Mouse (Mus musculus): ENCODE measurements at regions not wholly inside any gene's neighbourhood (a gene's known extent, or its start where the extent isn't known, plus 50 kb on each side); places are given as distances from the start of the nearest gene placed in this dataset.

DNA sequence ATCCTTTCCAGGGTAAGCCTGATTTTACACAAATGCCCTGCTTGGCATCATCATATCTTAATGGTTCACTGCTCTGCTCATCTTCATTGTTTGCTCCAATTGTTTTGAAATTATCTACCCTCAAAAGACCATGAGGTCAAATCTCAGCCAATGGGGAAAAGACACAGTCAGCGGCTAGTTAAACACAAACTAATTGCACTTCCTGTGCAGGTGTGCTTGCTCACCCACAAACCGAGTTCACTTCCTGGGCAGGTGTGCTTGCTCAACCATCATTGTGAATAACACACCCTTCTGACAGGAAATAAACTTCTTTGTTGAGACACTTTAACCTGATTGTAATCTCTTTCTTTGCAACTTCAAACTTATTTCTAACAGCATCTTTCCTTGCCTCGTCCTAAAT, 75.8 kb upstream of the Ngly1 start:
- 2% methylated on average over 3 of the region's 3 CpGs for WGBS
- H3K27ac ChIP-seq (ENCODE audit: control insufficient read depth, insufficient read depth, low read depth, low read length, poor library complexity) = no peak overlapping the region; the same call in 1 of the 2 replicates
- TF ChIP-seq CTCF (IDR thresholded peaks at IDR 0.05; ENCODE audit: control insufficient read depth, insufficient read depth, low read length) (no peak), POLR2A (IDR thresholded peaks at IDR 0.05; ENCODE audit: borderline replicate concordance, control insufficient read depth, low read depth, low read length) (no peak)
- H3K4me3 ChIP-seq (replicated peaks; ENCODE audit: control insufficient read depth, low read depth, low read length) = no peak overlapping the region
- no peaks in the 10 kb centered on the region; the same call in 1 of the 2 replicates for H3K4me1 ChIP-seq (ENCODE audit: control insufficient read depth, insufficient read depth, low read length)

GRCm38 (mm10) chr14:16178227-16178626, 70.9 kb upstream of the Ngly1 start:
- H3K4me1 ChIP-seq (ENCODE audit: control insufficient read depth, insufficient read depth, low read length) = no peaks in the 10 kb centered on the region; the same call in 1 of the 2 replicates
- TF ChIP-seq CTCF (IDR thresholded peaks at IDR 0.05; ENCODE audit: control insufficient read depth, insufficient read depth, low read length) (no peak), POLR2A (IDR thresholded peaks at IDR 0.05; ENCODE audit: borderline replicate concordance, control insufficient read depth, low read depth, low read length) (no peak)
- no peak overlapping the region for H3K27ac ChIP-seq (ENCODE audit: control insufficient read depth, insufficient read depth, low read depth, low read length, poor library complexity)
- H3K4me3 ChIP-seq (replicated peaks; ENCODE audit: control insufficient read depth, low read depth, low read length) = no peak overlapping the region
- WGBS = 78% methylated on average over 3 of the region's 3 CpGs

DNA sequence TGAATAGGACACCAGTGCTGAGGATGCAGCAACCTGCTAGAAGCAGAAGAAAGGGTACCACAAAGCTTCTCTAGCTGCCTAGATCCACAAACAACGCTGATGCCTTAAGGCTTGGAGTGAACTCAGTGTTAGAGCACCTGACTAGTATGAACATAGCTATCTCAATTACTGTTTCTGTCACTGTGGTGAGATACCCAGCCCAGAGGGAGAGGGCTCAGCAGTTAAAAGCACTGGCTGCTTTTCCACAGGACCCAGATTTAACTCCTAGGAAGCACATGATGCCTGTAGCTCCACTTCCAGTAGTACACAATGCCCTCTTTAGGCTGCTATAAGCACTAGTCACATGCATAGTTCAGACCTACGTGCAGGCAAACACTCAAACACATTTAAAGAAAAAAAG, 67.3 kb upstream of the Ngly1 start:
- no peaks in the 10 kb centered on the region; the same call in 1 of the 2 replicates for H3K4me1 ChIP-seq (ENCODE audit: control insufficient read depth, insufficient read depth, low read length)
- TF ChIP-seq CTCF (IDR thresholded peaks at IDR 0.05; ENCODE audit: control insufficient read depth, insufficient read depth, low read length) = no peak
- TF ChIP-seq POLR2A (IDR thresholded peaks at IDR 0.05; ENCODE audit: borderline replicate concordance, control insufficient read depth, low read depth, low read length) = no peak
- WGBS = 75% methylated on average over 2 of the region's 2 CpGs
- H3K27ac ChIP-seq (ENCODE audit: control insufficient read depth, insufficient read depth, low read depth, low read length, poor library complexity) = no peak overlapping the region
- no peak overlapping the region for H3K4me3 ChIP-seq (replicated peaks; ENCODE audit: control insufficient read depth, low read depth, low read length)

GRCm38 (mm10) chr14:16185246-16185645, 63.8 kb upstream of the Ngly1 start:
- no peak for TF ChIP-seq CTCF (IDR thresholded peaks at IDR 0.05; ENCODE audit: control insufficient read depth, insufficient read depth, low read length)
- no peak for TF ChIP-seq POLR2A (IDR thresholded peaks at IDR 0.05; ENCODE audit: borderline replicate concordance, control insufficient read depth, low read depth, low read length)
- no peak overlapping the region for H3K27ac ChIP-seq (ENCODE audit: control insufficient read depth, insufficient read depth, low read depth, low read length, poor library complexity)
- H3K4me3 ChIP-seq (replicated peaks; ENCODE audit: control insufficient read depth, low read depth, low read length) = no peak overlapping the region
- no peaks in the 10 kb centered on the region; the same call in 1 of the 2 replicates for H3K4me1 ChIP-seq (ENCODE audit: control insufficient read depth, insufficient read depth, low read length)

Data from bone marrow, adult 2 months (tissue).